Mouse (Mus musculus): ENCODE data around the gene Tmem233. TPM values are rescaled to one million over a fixed set of nuclear protein-coding genes. Genes with fewer than 3 reads are reported as not detected.

Gene Tmem233
- polyA plus RNA-seq, 1 experiment, result not detected

GRCm38 (mm10) chr5:115994101-115994500 lies 88.9 kb downstream of the Tmem233 start:
- Histone ChIP-seq H3K4me1 (ENCODE audit: control insufficient read depth, insufficient read depth, low read length) (peaks cover 5% of the 10 kb centered on the region), H3K4me3 (ENCODE audit: control insufficient read depth, low read depth, low read length) (no peak overlapping the region), H3K27me3 (ENCODE audit: control insufficient read depth, insufficient read depth, low read length) (no peaks in the 10 kb centered on the region), H3K27ac (ENCODE audit: control insufficient read depth, insufficient read depth, low read depth, low read length) (no peak overlapping the region), H3K36me3 (ENCODE audit: control insufficient read depth, insufficient read depth, low read length) (peaks cover under 1% of the 10 kb centered on the region)
- TF ChIP-seq POLR2A (IDR thresholded peaks at IDR 0.05; ENCODE audit: control insufficient read depth, low read depth, low read length), result no peak
- TF ChIP-seq CTCF (IDR thresholded peaks at IDR 0.05; ENCODE audit: control insufficient read depth, insufficient read depth, insufficient replicate concordance, low read depth, low read length), result no peak

GRCm38 (mm10) chr5:115991717-115992116 lies 91.3 kb downstream of the Tmem233 start:
- Histone ChIP-seq H3K27ac (ENCODE audit: control insufficient read depth, insufficient read depth, low read depth, low read length) (no peak overlapping the region), H3K4me3 (ENCODE audit: control insufficient read depth, low read depth, low read length) (no peak overlapping the region), H3K36me3 (ENCODE audit: control insufficient read depth, insufficient read depth, low read length) (peaks cover 1% of the 10 kb centered on the region), H3K27me3 (ENCODE audit: control insufficient read depth, insufficient read depth, low read length) (no peaks in the 10 kb centered on the region), H3K4me1 (ENCODE audit: control insufficient read depth, insufficient read depth, low read length) (peaks cover 5% of the 10 kb centered on the region)
- TF ChIP-seq POLR2A (IDR thresholded peaks at IDR 0.05; ENCODE audit: control insufficient read depth, low read depth, low read length), result no peak
- no peak for TF ChIP-seq CTCF (IDR thresholded peaks at IDR 0.05; ENCODE audit: control insufficient read depth, insufficient read depth, insufficient replicate concordance, low read depth, low read length)

Other genes starting within 250 kb of the Tmem233 start
- 17.7 and 19.0 TPM in 2 replicates for gene Cit, start 238.0 kb downstream of the Tmem233 start, polyA plus RNA-seq (2012; rRNA removed)
- 10.5 and 13.3 TPM in 2 replicates for gene Prkab1, start 58.7 kb downstream of the Tmem233 start, polyA plus RNA-seq (2012; rRNA removed)
- 205 and 227 TPM in 2 replicates for gene Ccdc60, start 205.7 kb upstream of the Tmem233 start, polyA plus RNA-seq (2012; rRNA removed)